Mouse (Mus musculus) E14TG2a.4 (cell line): ENCODE measurements around the gene Tmsb15l.
A peak's percentile ranks its signal among the peaks of the same experiment; 100 is the strongest.

ENCODE experiments used
- H3K27me3 ChIP-seq: 2 replicates; pipeline ENCODE4 v1.6.1; 2014; ENCODE audit warnings: low read length, control low read depth; ENCODE audit not compliant: insufficient read depth
- H3K36me3 ChIP-seq: 2 replicates; pipeline ENCODE4 v1.6.1; 2014; ENCODE audit warnings: low read length, control low read depth; ENCODE audit not compliant: insufficient read depth
- H3K4me1 ChIP-seq: replicated peaks from 2 replicates; pipeline ENCODE4 v1.6.1; 2014; ENCODE audit warnings: low read depth, low read length, control low read depth
- H3K4me3 ChIP-seq: replicated peaks from 2 replicates; pipeline ENCODE4 v1.5.1; 2014; ENCODE audit warnings: mild to moderate bottlenecking, low read length
- H3K9me3 ChIP-seq: 2 replicates; pipeline ENCODE4 v1.6.1; 2014; ENCODE audit warnings: low read length, control low read depth
- CTCF ChIP-seq: conservative IDR thresholded peaks from 2 replicates; pipeline ENCODE4 v1.5.1; 2014; ENCODE audit warnings: low read length
- NANOG ChIP-seq: IDR thresholded peaks from 2 replicates; pipeline ENCODE4 v1.6.1; 2014; ENCODE audit warnings: borderline replicate concordance, low read length, mixed read lengths
- POU5F1 ChIP-seq: IDR thresholded peaks from 2 replicates; pipeline ENCODE4 v1.6.1; 2014; ENCODE audit warnings: low read length, borderline replicate concordance

Gene Tmsb15l

DNA sequence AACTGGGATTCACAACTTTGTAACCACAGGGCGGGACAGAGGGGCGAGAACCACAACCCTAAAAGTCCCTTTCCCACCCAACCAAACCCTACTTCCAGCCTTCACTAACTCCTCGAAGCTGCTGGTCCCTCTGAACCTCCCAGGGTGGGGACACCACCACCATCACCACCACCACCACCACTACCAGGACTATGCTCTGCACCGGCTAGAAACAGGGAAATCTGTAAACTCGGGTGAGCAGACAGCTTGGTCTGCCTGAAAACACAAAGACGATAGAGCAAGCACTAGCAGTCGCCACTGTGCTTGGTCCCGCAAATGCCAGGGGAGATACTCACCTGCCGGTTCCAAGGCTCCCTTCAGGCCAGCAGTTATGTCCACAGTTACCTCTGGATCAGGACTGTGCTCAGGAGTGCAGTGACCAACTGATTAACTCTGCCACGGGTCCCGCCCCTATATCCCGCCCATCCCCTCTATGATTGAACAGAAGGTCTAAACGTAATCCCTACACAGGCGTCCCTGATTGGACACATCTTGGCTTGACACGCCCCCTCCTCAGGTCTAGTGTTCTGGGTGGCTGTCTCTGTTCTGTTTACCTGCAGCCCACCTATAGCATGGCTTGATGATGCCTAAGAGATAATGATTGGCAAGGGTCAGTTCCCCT lies at the start of gene Tmsb15l, which contains the start of gene Tmsb15b1:
Gene Tmsb15l (minus strand): TSS at position 446 of the 661 bp plus-strand sequence.
Gene Tmsb15b1 (minus strand): TSS at position 451 of the 661 bp plus-strand sequence.
- H3K36me3 ChIP-seq = no peaks in the 10 kb centered on the region

GRCm38 (mm10) chrX:137019310-137019709 lies 42.6 kb upstream of the Tmsb15l start:
- no peaks in the 10 kb centered on the region for H3K9me3 ChIP-seq
- no peaks in the 10 kb centered on the region for H3K27me3 ChIP-seq
- H3K4me3 ChIP-seq = no peak overlapping the region
- peaks cover 9% of the 10 kb centered on the region; the same call in 1 of the 2 replicates for H3K4me1 ChIP-seq
- H3K36me3 ChIP-seq = peaks cover 20% of the 10 kb centered on the region; the same call in 1 of the 2 replicates
- TF ChIP-seq CTCF (peak; percentile 60), POU5F1 (no peak)

More for the DNA sequence above, at the start of gene Tmsb15l, which contains the start of gene Tmsb15b1:
- Histone ChIP-seq H3K27me3 (no peaks in the 10 kb centered on the region), H3K4me1 (no peaks in the 10 kb centered on the region), H3K9me3 (no peaks in the 10 kb centered on the region), H3K4me3 (peak within 1 kb of the TSS; percentile 75)
- no peak for TF ChIP-seq NANOG
- TF ChIP-seq CTCF = no peak
- TF ChIP-seq POU5F1 = no peak

- no peaks in the 10 kb centered on the region for H3K9me3 ChIP-seq
- peaks cover 9% of the 10 kb centered on the region; the same call in 1 of the 2 replicates for H3K4me1 ChIP-seq
- no peak overlapping the region for H3K4me3 ChIP-seq
- peaks cover 32% of the 10 kb centered on the region for H3K36me3 ChIP-seq
- H3K27me3 ChIP-seq = no peaks in the 10 kb centered on the region
- no peak for TF ChIP-seq NANOG
- TF ChIP-seq CTCF = no peak
- no peak for TF ChIP-seq POU5F1
These were observed 41.0 kb upstream of the Tmsb15l start for GRCm38 (mm10) chrX:137017668-137018067.

- H3K27me3 ChIP-seq = no peaks in the 10 kb centered on the region
- peaks cover 39% of the 10 kb centered on the region for H3K36me3 ChIP-seq
- TF ChIP-seq POU5F1 = no peak
- no peak for TF ChIP-seq NANOG
- peak; percentile 33 for TF ChIP-seq CTCF
- H3K4me3 ChIP-seq = no peak overlapping the region
- H3K4me1 ChIP-seq = peaks cover 9% of the 10 kb centered on the region; the same call in 1 of the 2 replicates
- H3K9me3 ChIP-seq = no peaks in the 10 kb centered on the region
These were observed 38.5 kb upstream of the Tmsb15l start for GRCm38 (mm10) chrX:137015099-137015709.

- no peak for TF ChIP-seq POU5F1
- no peak for TF ChIP-seq CTCF
- no peak for TF ChIP-seq NANOG
These were observed 19.6 kb upstream of the Tmsb15l start for GRCm38 (mm10) chrX:136996256-136996655.

DNA sequence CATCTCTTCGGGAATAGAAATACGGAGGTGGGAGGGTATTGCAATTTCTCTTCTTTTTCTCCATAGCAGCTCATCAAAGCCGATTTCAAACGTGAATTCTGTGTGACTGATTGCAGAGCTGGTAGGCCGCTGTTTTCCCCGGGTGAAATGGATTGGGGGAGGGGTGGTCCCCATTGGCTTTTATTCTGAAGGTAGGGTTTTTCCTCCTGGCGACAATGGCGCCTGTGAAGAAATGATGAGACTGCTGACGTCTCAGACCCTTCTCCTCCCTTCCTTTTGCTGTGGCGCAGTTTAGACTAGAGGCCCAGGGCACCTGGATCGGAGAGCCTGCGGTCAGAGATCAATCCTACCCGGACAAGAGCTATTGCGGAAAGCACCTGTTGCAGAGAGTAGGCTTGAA lies 17.0 kb upstream of the Tmsb15l start:
- Histone ChIP-seq H3K9me3 (no peaks in the 10 kb centered on the region), H3K4me3 (peak overlapping the region; percentile 64), H3K27me3 (peaks cover 3% of the 10 kb centered on the region; the same call in 1 of the 2 replicates), H3K4me1 (peaks cover 22% of the 10 kb centered on the region), H3K36me3 (no peaks in the 10 kb centered on the region; the same call in 1 of the 2 replicates)
- no peak for TF ChIP-seq NANOG
- TF ChIP-seq POU5F1 = no peak
- TF ChIP-seq CTCF = no peak

More at GRCm38 (mm10) chrX:136996256-136996655, 19.6 kb upstream of the Tmsb15l start:
- H3K27me3 ChIP-seq = no peaks in the 10 kb centered on the region; the same call in 1 of the 2 replicates
- no peaks in the 10 kb centered on the region for H3K9me3 ChIP-seq
- H3K36me3 ChIP-seq = peaks cover 3% of the 10 kb centered on the region; the same call in 1 of the 2 replicates
- peaks cover 22% of the 10 kb centered on the region for H3K4me1 ChIP-seq
- no peak overlapping the region for H3K4me3 ChIP-seq

DNA sequence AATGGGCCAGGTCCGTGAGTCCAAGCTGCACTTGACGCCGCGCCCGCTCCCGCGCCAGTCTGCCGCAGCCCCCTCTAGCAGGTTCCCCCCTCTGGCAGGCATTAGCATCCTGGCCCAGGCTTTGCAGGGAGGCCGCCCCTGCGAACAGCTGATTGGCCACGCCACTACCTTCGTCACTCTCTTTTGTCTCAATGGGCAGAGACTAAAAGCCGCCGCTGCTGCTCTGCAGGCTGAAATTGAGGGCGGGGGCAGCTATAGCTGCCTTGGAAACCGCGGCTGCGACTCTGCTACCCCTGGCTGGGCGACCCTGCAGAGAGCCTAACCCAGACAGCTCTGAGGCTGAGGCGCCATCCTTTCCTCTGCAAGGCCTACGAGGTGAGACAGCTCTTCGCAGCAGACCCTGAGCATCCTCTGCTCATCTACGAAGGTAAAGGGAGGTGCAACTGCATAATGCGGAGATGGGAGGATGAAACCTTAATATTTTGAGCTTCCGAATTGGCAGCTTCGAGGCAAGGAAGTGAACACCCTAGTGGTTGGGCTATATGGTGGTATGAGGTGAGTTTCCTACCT lies 16.4 kb upstream of the Tmsb15l start, which contains the start of gene Zcchc18:
Gene Zcchc18 (plus strand): TSS at position 178 of the 570 bp plus-strand sequence.
- no peak for TF ChIP-seq NANOG
- no peak for TF ChIP-seq CTCF
- TF ChIP-seq POU5F1 = no peak
- Histone ChIP-seq H3K9me3 (no peaks in the 10 kb centered on the region), H3K4me3 (peak within 1 kb of the TSS; percentile 64), H3K27me3 (peaks cover 3% of the 10 kb centered on the region; the same call in 1 of the 2 replicates), H3K4me1 (peaks cover 22% of the 10 kb centered on the region), H3K36me3 (no peaks in the 10 kb centered on the region)
